Mouse (Mus musculus) naive thymus-derived CD4-positive, alpha-beta T cell, adult 2 months (primary cell): ENCODE results near the gene Prss57.

Experiments used
- DNase-seq: peaks from one replicate; pipeline ENCODE4 v3.0.0-alpha.2; 2011; ENCODE audit warnings: low read depth

Gene Prss57

GRCm38 (mm10) chr10:79806972-79807371 is 16.2 kb upstream of the Prss57 start:
- no peak for DNase-seq

- DNase-seq = no peak
Measured at GRCm38 (mm10) chr10:79806331-79806730, 15.6 kb upstream of the Prss57 start.

GRCm38 (mm10) chr10:79805636-79806035 is 14.9 kb upstream of the Prss57 start:
- DNase-seq = no peak

- no peak for DNase-seq
Measured at GRCm38 (mm10) chr10:79803716-79804323, 13.1 kb upstream of the Prss57 start.

- DNase-seq = no peak
Measured at GRCm38 (mm10) chr10:79802331-79802971, 11.7 kb upstream of the Prss57 start.

DNA sequence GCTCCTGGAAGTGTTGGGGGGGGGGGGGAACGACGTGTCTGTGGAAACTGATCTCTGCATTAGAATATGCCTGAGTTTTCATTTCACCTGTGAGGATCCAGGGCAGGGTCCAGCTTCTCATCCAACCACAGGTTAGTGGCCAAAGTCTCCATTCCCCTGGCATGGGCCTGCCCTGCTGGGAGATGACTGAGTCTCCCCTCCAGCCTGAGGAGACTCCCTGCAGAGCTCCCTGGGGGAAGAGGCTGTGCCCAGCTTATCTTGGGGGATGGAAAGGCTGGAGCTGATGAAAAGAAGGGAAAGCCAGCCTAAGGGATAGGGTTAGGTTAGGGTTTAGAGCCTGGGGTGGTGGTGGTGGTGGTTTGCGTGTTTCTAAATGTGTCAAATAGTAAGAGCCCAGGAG is 11.1 kb upstream of the Prss57 start:
- no peak for DNase-seq

- no peak for DNase-seq
Measured at GRCm38 (mm10) chr10:79800508-79800907, 9.7 kb upstream of the Prss57 start.

DNA sequence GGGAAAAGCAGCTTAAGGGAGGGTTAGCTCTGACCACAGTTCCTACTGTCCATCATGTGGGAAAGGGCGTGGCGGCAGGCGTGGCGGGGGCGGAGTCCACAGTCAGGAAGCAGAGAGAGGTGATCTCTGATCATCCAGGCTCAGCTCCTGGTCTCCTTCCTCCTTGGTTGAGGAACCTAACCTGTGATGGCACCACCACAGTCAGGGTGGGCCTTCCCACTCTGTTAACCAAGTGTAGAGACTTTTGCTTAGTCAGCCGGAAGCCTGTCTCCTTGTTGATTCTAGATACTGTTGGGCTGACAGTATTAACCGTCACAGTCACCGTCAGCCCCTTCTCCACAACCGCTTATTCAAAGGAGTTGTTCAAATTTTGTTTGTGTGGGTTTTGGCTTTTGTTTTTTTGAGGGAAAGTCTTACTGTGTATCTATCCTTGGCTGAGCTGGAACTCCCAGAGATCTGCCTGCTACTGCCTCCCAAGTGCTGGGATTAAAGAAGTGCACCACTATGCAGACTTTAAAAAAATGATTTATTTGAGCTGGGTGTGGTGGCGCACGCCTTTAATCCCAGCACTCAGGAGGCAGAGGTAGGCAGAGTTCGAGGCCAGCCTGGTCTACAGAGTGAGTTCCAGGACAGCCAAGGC is 7.6 kb upstream of the Prss57 start:
- DNase-seq = no peak

DNA sequence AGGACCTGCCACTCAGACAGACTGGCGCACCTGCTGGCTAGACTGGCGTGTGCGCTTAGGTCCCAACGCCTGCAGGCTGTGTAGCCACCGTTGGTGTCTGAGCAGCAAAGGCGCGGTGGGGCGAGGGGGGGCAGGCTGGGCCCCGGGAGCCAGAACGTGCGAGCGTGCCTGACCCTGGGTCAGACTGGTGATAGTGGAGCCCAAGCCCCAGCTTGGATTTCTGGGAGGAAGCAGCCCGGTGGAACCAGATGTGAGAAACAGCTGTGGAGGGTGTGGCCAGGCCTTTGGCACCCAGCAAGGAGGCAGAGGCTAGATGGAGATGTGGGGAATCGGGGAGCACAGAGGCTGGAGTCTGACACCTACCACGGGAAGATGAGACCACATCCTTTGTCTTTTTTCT is 6.6 kb upstream of the Prss57 start:
- DNase-seq = no peak

DNA sequence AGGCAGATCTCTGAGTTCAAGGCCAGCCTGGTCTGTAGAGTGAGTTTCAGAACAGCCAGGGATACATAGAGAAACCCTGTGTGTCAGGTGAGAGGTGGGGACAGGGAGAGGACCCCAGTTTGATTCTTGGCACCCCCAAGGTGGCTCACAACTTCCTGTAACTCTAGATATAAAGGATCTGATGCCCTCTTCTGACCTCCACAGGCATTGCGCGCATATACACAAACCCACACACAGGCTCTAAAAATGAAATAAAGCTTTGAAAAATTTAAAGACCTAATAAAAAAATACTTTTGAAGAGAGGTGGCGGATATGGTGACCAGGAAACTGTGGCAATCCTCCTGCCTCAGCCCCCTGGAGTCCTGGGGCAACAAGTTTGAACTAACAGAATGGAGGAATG is 5.1 kb upstream of the Prss57 start:
- no peak for DNase-seq

- no peak for DNase-seq
Measured at GRCm38 (mm10) chr10:79794491-79794931, 3.8 kb upstream of the Prss57 start.

- DNase-seq = no peak
Measured at GRCm38 (mm10) chr10:79793738-79794490, 3.2 kb upstream of the Prss57 start.

DNA sequence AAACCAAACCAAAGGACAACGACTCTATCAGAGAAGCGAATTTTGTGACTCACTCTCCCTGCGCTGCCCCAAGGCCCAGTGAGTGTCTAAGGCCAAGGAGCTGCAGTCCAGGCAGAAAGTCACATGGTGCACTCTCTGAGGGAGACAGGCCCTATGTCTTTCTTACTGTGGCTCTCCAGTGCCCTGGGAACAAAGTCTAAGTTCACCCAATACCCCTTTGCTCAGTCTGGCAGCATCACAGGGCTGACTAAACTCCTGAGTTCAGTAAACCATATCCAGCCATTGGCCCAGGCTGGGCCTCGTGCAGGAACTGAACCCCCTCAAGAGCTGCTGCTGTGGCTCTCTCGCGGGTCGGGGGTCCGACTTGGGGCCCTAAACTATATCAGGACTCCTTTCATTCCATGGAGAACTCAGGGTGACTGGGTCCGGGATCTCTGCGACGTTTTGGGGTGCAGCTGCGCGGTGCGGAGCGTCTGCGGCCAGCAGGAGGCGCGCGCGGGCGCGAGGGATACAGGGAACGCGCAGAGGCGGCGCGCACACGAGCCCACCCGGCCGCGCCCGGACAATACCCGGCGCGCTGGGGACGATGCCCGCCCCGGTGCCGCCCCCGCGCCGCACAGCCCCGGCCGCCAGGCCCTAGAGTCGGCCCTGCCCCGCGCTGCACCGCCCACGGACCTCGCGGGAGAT is 2.4 kb upstream of the Prss57 start, which contains the start of gene Palm:
Gene Palm, plus strand, starts transcription at position 522 of the 687 bp plus-strand sequence.
- peak; percentile 86 for DNase-seq

DNA sequence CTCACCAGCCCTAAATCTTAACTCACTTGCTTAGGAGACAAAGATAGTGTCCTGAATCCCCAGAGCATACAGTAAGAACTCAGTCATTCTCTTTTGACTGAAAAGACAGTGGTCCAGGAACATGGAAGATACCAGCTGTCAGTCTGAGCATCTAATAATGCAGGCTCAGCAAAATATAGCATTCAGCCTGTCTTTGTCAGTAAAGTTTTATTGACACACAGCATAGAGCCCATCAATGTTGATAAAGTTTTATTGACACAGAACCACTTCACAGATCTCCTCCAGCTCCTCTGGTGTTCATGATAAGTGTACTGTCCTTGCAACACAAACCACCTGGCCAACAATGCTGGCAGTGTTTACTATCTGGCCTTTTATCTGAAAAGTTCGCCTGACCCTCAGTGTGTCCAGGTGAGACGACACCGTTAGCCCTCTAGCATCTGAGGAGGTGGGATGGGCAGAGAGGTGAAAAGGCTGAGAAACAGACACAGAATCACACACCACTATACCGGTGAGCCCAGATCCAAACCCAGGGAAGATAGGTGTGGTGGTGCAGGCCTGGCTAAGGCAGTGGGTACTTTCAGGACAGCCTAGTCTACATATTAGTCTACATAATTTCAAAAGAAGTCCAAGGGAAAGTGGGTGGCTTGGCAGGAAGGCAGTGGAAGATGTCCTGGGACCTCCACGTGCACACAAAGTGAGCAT is 1.7 kb upstream of the Prss57 start:
- DNase-seq = no peak

DNA sequence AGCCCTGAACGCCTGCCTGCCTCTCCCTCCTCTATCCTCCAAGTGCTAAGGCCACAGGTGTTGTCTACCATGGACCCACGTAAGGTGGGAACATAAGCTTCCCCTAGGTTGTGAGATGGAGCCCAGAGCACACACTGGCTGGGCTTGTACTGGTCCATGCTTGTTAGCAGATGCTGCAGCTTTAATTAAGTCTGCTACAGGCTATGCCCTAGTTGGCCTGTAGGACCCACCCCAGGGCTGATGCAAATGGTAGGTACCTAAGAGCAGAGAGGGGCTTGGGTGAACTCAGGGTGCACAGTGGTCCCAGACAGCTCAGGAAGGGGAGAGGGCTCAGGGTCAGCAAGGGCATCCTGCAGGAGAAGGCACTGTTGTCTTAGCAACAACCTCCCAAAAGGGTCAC is 1.2 kb downstream of the Prss57 start:
- no peak for DNase-seq

- peak; percentile 90 for DNase-seq
Measured at GRCm38 (mm10) chr10:79788386-79789158, 2.2 kb downstream of the Prss57 start.

GRCm38 (mm10) chr10:79783920-79784800 is 6.6 kb downstream of the Prss57 start:
- peak; percentile 75 for DNase-seq

DNA sequence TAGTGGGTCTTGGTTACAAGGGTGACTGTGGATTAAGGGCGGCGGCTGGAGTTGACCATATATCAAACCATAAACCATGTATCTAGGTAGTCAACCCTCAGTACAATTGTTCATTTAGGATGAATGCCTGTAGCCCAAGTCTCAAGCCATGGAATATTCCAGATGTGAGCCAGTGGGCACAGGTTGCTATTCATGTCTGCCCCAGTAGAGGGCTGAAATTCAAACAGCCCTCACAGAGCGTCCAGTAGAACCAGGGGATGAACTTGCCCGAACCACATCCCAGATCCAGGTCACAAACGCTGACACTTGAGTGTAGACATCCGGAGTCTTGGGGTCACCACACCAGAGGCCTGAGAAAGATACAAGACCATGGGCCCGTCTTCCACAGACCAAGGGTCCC is 7.7 kb downstream of the Prss57 start:
- no peak for DNase-seq

GRCm38 (mm10) chr10:79781956-79782355 is 8.8 kb downstream of the Prss57 start:
- no peak for DNase-seq

DNA sequence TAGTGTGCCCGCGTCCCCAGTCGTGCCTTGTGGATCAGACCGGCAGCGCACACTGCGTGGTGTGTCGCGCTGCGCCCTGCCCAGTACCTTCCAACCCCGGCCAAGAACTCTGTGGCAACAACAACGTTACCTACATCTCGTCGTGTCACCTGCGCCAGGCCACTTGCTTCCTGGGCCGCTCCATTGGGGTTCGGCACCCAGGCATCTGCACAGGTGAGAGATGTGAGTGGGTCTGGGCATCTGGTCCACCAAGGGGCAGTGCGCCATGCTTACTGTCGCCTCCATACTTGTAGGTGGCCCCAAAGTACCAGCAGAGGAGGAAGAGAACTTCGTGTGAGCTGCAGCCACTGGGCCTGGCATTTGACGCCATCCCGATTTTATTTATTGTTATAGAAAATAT is 9.6 kb downstream of the Prss57 start:
- DNase-seq = no peak
